Mouse (Mus musculus) layer of hippocampus, adult 2 months (tissue): ENCODE measurements at regions not wholly inside any gene's neighbourhood (a gene's known extent, or its start where the extent isn't known, plus 50 kb on each side); places are given as distances from the start of the nearest gene placed in this dataset.

Source experiments
- DNase-seq, 2 experiments: peaks; one replicate each; pipeline ENCODE4 v3.0.0; 2022; ENCODE audit warnings: low spot score in 2 of 2
- H3K27ac ChIP-seq: fragments of 200-600 bp; 2 replicates; pipeline ENCODE4 v1.8.1; 2022
- H3K4me3 ChIP-seq: fragments of 200-600 bp; 2 replicates; pipeline ENCODE4 v1.8.1; 2022; ENCODE audit warnings: mild to moderate bottlenecking
- CTCF ChIP-seq: fragments of 200-600 bp; conservative IDR thresholded peaks from 2 replicates; pipeline ENCODE4 v1.8.1; 2022; ENCODE audit warnings: antibody characterized with exemption, mild to moderate bottlenecking, moderate library complexity

- TF ChIP-seq CTCF, result no peak
- H3K4me3 ChIP-seq, result no peak overlapping the region
- peak in 1 of 2 experiments; percentile 1 for DNase-seq
- H3K27ac ChIP-seq, result no peak overlapping the region
Observed at GRCm38 (mm10) chr3:156423100-156423499, 138.5 kb upstream of the Negr1 start.

- no peak overlapping the region for H3K27ac ChIP-seq
- TF ChIP-seq CTCF, result no peak
- H3K4me3 ChIP-seq, result no peak overlapping the region
- DNase-seq, result no peak
Observed at GRCm38 (mm10) chr3:156455042-156455441, 106.6 kb upstream of the Negr1 start.

DNA sequence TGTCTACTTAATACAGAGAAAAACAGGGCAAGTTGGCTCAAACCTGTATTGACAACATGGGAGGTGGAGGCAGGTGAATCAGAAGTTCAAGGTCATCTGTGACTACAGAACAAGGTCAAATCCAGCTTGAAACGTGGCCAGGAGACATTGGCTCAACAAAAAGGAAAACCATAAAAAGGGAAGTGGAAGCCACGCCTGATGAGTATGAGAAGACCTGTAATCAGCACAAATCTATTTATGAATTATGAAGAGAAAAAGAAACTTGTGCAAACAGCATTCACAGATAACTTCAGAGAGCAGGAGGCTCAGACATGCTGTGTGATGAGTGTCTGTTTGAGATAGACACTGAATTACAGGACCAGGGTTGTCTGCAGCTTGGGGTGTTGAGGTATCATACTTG lies 98.3 kb upstream of the Negr1 start:
- DNase-seq, result no peak
- no peak overlapping the region for H3K4me3 ChIP-seq
- no peak for TF ChIP-seq CTCF
- no peak overlapping the region for H3K27ac ChIP-seq

DNA sequence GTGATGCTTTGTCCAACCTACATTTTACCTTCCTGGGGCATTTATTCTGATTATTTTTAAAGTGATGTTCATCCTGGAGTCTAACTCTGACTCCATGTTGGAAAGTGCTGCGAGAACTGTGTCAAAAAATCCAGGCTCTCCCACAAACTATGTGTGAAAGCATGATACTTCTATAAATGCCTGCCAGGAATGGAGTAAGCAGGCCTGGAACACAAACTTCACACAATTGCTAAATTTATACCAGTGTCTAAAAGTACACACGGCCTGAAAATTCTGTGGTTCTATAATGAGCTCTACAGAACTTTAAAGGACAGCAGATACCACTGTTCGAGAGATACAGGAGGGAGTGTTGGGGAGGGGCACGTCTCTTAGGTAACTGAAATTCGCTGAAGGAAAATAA lies 96.0 kb upstream of the Negr1 start:
- no peak for TF ChIP-seq CTCF

GRCm38 (mm10) chr3:156472665-156473064 lies 88.9 kb upstream of the Negr1 start:
- H3K27ac ChIP-seq, result no peak overlapping the region
- no peak for DNase-seq
- H3K4me3 ChIP-seq, result no peak overlapping the region
- TF ChIP-seq CTCF, result no peak

More for the DNA sequence above, 96.0 kb upstream of the Negr1 start:
- no peak for DNase-seq
- no peak overlapping the region for H3K27ac ChIP-seq
- no peak overlapping the region for H3K4me3 ChIP-seq
